Mouse (Mus musculus) thymus, adult 18-20 months (tissue): Measurements from ENCODE around the gene Ufsp1.

Experiments
- DNase-seq, 2 experiments: peaks; one replicate each; pipeline ENCODE4 v3.0.0; 2022; ENCODE audit warnings: mixed read lengths in 2 of 2

Ufsp1 gene

DNA sequence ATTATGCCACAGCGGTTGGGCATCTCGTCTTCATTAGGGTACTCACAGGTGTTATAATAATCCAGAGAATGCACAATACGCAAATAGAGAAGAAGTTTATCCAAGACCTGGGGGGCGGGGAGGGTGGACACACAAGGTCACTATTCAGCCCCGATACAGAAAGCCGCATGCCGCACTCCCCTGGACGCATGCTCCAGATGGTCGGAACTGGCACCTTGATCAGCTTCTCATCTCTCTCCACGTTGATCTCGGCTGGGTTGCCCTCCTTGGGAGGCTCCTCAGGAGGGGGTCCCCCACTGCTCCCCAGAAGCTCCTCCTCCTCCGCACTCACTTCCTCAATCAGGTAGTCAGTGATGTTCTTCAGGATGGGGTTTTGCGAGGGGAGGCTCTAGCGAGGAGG lies 2.7 kb downstream of the Ufsp1 start:
- DNase-seq: no peak

DNA sequence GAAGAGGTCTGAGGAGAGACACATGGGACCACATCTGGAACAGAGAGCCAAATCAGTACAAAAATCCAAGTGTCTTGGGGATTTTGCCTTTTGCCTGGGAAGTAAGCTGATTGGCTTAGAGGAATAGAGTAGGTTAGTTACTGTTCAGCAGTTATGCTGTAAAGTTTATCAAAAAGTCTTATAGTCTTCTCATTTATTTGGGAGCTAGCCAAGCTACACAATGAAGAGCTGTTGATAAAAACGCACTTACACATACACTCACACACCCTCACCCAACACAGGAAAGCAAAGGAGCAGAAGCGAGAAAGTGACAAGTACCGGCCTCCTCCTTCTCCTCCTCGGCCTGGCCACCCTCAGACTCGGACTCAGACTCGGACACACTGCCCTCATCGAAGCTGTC lies 4.8 kb downstream of the Ufsp1 start:
- DNase-seq: no peak

DNA sequence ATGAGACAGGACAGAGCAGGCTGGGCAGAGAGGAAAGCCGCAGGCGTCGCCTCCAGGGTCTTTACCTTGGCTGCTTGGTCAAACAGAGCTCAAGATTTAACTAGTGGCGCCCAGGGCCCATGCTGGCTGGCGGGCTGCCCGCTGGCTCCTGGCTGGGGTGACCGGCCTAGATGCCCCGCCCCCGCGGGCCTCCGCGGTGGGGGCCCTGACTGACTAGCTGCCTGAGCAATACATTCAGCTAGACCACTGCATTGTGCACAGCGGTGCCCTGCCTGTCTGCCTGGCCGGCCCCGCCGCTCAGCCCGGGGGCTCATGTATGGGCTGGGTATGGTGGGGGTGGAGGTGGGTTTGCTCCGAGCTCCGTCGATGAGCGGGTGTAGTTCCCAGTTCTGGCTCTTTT lies 6.8 kb downstream of the Ufsp1 start:
- no peak for DNase-seq

DNA sequence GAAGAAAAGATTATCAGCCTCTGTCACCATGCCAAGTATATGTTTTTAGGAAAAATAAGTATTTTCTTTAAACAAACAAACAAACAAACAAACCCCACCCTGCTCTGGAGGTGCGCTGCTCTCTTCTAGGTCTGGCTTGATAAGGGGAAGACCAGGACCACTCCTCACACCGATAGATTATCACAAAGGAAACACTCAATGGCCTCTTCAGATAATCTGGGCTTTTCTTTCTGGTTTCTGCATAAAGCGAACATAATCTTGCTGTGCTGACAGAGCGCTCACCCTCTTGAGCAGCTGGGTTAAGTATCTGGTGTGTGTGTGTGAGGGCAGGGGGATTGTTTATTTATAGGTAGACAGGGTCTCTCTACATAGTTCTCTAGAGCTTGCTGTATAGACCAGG lies 9.2 kb downstream of the Ufsp1 start:
- DNase-seq: no peak

DNA sequence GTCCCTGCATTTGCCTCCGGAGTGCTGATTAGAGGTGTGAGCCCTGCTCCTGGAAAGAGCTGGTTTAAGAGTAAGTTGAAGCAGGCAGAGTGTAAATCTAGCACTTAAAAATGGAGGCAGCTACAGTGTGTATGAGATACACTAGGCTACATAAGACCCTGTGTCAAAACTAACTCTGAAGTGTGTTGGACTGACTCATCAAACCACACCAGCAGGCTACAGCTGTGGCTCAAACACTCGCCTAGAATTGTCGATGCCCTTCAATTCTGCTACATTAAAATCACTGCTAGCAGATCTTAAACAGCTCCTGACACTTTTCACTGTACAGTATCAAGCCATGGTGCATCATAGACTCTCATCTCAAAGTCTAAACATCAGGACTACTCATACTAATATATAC lies 9.7 kb downstream of the Ufsp1 start:
- no peak for DNase-seq

DNA sequence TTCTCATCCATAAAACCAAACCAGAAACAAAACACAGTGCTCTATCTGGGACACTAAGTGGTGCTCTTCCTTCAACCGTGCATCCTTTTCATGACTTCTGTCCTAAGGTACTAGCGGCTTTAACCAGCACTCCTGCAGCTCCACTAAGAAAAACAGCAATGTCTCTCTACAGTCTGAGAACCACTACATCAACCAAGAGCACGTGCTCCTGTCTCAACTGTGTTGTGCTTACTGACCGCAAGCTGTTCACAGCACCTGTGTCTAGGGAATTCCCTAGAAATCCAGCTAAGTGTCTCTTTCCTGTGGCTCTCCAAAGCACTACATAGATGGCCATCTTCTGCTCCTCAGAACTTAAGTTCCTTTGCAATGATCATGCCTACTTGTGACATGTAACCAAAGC lies 10.4 kb downstream of the Ufsp1 start:
- no peak for DNase-seq

DNA sequence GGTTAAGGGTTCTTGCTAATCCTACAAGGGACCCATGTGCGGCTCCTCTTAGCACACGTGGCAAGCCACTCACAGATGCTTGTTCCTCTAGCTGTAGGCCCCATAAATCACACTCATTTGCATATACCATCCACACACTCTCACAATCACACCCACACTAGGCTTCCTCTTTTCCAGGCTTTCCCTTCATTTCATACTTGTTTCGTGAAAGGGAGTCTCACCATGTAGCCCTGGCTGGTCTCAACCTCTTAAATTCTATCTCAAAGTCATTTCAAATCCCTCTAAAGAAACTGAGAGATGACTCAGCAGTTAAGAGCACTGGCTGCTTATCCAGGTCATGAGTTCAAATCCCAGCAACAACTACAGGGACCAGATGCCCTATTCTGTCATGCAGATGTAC lies 11.4 kb downstream of the Ufsp1 start:
- DNase-seq: no peak

DNA sequence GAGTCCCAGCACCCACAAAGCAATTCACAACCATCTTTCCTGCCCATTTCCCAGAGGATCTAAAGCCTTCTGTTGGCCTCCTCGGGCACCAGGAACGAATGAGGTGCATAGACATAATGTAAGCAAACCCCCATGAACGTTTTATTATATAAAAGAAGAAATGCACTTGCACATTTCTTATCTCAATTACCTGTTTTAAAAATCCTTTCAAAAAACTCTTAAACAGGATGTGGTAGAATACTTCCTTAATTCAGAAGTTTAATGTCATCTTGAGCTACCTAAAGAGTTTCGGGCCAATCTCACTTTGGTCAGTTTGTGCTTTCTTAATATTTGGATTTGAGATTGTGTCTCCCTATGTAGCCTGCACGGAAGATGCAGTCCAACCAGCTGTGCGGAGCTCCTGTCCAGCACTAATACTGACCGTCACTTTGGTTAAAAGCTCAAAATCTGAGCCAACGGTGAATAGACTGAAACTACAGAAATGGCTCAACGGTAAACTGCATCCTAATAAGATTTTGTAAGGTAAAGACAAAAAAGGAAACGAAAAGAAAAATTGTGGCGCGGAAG lies 12.1 kb downstream of the Ufsp1 start:
- no peak for DNase-seq

DNA sequence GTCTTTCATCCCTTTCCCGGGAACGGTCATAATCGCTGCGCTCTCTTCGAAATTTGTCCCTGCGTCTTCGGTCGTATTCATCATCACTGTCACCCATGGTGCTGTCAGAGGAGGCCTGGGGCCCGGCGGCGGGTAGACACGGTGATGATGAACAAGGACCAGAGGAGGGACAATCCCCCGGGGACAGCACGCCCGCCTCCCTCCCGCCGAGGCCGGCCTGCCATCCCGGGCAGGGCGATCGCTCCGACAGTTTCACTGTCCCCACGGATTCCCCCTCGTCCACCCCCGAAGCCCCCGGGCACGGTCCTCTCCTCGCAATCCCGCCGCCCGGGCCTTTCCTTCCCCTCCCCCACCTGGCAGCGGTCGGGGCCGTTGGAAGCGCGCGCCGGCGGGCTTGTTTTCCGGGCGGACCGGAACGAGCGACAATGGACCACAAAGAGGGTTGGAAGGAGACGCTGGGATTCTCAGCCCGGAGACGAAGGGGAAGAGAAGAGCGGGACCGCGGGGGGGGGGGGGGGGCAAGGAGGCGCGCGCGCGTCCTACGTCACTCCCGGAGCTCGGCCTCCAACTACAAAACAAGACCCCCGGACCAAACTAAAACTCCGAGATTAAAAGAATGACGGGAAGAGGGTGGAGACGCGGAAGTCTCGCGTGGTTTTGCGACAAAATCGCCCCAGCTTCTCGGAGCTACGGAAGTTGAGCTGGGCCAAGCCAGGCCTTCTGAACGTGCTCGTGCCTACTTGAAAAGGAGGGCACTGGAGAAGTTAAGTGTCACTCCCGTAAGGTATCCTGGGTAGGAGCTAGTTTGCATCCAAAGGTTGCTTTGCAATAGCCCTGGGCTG lies 12.9 kb downstream of the Ufsp1 start, which contains the start of gene Srrt:
Gene Srrt, minus strand, starts transcription at position 604 of the 842 bp plus-strand sequence.
- peak; percentile 85 to 91 for DNase-seq

DNA sequence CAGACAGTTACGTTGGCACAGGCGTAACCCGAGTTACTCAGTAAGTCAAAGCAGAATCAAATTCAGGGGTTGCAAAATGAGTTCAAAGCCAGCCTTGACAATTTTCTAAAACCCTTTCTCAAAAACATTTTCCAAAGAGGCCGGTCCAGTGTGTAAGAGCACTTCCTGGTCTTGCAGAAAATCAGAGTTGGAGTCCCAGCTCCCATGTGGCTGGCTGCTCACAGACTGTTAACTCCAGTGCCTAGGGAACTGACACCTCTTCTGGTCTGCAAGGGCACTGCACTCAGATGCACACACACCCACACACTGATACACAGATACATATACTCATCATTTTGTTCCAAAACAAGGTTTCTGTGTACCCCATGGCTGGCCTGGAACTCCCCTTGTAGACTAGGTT lies 13.9 kb downstream of the Ufsp1 start:
- no peak for DNase-seq

DNA sequence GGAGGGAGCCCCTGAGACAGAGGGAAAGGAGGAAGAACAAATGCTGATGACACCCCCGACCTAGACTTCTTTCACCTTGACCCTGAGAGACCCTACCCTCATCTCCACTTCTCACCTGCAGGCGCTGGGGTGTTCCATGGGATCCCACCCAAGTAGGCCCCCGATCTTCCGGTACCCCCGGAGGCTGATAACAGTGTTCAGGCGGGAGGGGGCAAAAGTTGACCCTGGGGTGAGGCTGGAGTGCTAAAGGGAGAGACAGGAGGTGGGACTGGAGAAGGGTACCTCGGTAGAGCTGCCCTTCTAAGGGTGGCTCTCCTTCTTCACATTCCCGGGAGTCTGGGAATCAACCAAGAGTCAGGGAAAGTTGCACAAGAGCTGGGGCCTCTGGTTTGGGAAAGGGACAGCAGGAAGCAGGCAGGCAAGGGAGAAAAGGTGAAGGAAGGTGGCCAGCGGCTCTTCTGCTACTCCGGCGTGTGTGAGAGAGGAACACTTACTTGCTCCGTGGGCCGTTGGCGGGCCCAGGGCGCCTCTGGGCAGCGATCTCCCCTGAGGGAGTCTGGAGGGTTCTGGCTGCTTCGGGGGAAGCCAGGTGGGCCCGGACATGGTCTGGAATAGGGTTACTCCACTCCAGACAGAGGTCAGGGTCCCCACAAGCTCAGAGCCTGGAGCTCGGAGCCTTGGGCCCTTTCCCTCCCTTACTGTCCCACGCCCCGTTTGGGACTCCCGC lies 19.2 kb downstream of the Ufsp1 start:
- no peak for DNase-seq

DNA sequence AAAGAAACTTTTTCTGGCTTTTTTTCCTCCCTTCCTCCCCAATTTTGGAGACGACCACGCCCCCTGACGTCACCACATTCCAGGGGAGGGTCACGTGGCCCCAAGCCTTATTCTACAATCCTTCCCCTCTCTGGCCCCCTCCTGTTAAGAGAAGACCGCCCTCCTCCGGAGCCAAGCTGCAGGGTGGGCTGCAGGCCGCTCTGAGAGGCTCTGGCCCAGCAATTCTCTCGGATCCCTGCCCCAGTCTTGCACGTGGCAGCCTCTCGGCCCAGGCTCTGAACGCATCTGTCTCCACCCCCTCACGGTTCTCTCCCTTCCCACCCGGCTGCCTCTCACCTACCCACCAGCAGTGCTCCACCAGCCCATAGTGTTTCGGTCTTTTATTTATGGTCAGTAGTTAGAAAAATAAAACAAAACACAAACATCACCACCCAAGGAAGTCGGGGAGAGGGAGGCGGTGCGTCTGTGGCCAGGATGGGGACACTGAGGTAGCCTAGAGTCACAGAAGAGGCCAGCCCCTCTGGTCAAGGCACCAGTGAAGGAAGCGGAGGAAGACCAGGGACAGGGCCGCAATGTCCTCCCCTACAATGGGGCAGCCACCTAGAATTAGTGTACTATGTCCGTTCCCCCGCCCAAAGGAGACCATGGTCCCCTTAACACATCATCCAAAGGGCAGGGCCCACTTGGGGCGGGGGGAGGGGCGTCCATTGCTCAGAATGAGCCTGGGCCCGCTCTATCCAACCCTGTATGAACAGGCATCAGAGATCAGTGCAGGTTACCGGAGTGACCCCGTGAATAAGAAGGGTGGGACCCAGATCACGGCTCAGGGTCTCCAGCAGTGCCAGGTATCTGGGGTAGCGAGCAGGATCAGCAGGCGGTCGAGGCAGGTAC lies 20.0 kb downstream of the Ufsp1 start, which contains the start of gene Trip6:
Gene Trip6, minus strand, starts transcription at position 212 of the 891 bp plus-strand sequence.
- DNase-seq: no peak

DNA sequence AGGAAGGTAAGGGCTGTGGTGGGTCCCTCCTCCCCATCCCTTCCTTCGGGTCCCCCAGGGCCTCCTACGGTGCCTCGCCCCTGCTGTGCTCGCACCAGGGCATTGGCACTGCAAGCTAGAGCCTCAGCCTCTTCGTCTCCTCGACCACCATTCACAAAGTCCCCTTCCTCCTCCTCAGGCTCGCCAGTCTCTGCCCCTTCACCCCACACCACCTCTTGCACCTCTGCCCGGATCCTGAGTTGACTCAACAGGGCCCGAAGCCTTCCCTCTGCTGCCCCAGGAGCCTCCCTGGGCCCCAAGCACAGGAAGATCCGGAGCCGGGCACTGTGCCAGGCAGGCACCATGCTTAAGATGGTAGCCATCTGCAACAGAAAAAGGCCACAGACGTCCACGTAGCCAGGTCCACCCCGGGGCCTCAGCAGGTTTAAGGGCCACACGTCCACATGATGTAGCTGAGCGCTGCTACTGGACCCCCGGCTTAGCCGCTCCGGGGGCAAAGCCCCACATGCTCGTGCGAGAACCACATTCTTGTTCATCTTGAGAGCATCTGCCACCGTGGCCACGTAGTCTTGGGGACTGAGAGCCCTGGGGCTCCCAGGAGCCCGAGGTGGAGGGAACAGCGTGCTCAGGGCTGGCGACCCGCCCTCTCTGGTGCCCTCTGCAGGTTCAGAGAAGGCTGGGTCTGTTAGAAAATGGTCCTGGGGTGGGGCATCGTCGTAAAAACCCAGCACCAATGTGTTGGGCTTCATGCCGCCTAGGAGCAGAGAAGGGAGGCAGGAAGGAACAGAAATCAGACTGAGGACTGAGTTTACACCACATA lies 20.9 kb downstream of the Ufsp1 start:
- no peak for DNase-seq

DNA sequence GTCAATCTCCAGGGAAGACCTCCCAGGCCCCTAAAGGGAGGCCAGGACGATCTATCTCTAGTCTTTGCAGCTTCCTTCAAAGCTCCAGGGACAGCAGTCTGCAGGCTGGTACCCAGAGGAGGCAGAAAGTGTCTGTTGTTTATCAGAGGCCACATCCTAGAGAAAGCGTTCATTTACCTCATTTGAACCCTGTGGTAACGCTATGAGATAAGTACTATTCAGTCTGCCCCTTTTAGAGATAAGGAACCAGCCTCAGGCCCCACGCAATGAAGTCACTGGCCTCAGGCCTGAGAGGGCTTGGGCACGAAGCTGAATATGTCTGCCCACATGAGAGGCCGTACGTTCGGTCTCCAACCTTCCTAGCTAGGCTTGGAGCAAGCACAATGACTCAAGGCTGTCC lies 22.9 kb downstream of the Ufsp1 start:
- DNase-seq: no peak

DNA sequence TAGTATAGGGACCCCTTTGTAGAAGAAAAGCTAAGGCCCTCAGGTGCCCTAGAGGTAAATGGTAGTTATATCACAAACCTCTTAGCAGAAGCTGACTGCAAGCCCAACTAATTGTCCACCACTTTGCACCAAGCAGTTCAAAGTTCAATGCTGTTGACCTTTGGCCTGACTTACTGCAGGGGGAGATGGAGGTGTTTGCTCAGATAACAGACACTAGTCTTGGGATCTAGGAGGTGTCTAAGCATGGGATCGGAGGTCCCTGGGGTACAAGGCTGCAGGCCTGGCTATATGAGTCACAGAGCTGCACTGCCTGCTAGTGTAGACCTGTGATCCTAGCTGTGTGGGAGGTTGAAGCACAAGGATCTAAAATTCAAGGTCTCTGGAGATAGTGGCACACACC lies 24.1 kb downstream of the Ufsp1 start:
- DNase-seq: no peak

DNA sequence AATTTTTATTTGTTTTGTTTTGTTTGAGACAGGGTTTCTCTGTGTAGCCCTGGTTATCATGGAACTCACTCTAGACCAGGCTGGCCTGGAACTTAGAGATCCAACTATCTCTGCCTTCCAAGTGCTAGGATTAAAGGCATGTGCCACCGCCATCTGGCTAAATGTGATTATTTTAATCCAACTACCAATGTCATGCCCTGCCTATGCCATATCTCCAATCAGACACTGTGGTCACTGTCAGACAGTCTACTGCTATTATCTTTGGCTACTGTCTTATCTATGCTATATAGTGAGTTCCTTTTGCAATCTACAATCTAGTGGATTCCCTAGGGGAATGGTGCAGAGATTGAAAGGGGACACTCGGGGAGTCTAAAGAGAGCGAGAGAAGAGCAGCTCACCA lies 26.6 kb downstream of the Ufsp1 start:
- DNase-seq: no peak

DNA sequence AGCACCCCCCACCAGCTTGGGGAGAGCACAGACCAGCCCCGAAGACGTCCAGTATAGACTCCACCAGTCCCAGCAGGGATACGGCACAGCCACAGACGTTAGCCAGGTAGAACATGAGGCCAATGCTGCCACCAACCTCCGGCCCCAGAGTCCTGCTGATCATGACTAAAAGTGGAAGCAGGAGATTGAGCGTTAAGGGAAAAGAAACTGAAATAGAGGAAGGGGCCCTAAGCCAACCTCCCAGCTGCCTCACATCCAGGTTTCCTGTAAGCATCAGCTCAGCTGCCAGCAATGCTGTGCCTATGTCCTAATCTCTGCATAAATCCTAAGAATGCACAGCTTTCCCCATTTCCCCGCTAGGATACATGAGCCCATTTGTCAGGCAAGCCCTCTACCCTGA lies 36.5 kb downstream of the Ufsp1 start:
- DNase-seq: no peak

DNA sequence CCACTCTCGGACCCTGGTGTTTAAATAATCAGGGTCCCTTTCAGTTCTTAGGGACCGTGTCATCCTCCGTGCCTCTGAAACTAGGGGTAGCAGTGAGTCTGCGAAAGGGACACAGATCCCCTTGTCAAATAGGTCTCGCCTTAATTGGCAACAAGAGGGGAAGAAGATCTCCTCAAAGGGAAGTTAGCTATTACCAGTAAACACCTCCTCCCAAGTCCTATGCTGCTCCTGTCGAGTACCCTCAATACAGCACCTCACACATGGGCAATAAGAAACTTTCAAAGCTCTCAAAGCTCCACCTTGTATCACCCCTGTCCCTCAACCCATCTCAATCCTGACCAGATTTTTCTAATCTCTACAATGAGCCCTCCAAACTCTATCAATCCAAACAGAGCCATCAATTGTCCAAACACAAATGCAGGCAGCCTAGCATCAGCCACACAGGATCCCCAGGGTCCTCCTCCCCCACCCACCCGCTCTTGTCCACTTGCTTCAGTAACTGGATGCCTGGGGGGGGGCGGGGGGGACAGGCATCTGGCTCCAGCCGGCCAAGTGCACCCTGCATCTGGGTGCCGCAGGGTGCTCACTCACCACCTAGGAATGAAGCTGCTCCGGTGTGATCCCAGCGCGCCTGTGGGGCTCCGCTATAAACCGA lies 38.6 kb downstream of the Ufsp1 start:
- no peak for DNase-seq

DNA sequence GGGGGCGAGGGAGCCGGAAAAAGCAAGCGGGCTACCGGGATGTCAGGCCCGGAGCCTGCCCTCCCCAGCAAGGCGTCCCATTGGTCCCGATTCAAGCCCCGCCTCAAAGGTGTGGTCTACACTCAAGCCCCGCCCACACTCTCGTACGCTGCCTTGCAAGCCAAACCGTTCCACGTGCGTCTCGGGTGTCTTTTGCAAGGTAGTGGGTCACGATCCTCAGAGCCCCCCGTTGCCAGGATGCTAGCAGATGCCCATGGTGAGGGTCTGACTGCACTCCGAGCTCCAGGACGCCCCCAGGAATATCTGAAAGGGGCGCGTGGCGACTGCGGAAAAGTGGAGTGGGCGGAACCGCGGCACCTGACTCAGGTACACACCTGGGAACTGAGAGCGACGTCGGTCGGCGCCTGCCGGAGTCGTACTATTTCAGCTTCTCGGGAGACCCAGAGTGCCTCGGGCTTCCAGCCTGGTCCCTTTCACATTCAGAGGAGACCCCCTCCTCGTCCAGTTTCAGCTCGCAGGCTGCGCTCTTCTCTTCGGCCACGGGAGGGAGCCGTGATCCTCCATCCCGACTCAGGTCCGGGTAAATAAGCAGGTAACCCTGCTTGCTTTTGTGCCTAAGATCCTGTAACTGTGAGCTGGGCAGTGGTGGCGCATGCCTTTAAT lies 39.2 kb downstream of the Ufsp1 start, which contains the start of gene Slc12a9:
Gene Slc12a9, minus strand, starts transcription at position 86 of the 663 bp plus-strand sequence.
- DNase-seq: peak; percentile 89 to 93

DNA sequence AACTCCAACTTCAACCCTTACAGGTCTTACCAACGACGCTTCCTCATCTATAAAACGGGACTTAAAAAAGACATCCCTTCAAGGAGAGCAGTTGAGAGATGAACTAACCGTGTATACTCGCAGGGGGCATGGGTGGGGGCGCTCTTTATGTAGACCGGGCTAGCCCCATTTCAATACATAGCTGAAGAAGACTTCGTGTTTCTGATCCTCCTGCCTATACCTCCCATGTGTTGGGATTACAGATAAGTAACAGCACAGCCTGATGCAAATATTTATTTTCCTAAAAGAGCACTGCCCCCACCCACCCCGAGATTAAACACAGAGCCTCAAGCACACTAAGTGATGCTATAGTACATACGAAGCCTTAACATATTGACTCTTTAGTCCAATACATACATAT lies 39.9 kb downstream of the Ufsp1 start:
- no peak for DNase-seq

DNA sequence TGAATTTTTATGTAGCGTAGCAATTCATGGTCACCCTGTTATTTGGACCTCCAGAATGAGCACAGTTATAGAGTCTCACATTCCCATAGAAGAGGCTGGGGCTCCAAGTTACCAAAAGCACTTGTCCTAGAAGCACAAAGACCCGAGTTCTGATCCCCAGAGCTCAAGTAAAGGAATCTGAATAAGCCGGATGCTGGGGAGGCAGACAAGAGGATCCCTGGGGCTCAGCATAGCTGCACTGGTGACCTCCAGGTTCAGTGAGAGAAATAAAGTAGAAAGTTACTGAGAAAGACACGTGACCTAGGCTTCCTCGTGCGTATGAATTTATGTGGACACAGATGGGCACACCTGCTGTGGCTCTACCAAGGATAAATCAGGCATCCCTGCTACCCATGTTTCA lies 40.6 kb downstream of the Ufsp1 start:
- no peak for DNase-seq
